Mouse (Mus musculus): ENCODE measurements at regions not wholly inside any gene's neighbourhood (a gene's known extent, or its start where the extent isn't known, plus 50 kb on each side); places are given as distances from the start of the nearest gene placed in this dataset.

DNA sequence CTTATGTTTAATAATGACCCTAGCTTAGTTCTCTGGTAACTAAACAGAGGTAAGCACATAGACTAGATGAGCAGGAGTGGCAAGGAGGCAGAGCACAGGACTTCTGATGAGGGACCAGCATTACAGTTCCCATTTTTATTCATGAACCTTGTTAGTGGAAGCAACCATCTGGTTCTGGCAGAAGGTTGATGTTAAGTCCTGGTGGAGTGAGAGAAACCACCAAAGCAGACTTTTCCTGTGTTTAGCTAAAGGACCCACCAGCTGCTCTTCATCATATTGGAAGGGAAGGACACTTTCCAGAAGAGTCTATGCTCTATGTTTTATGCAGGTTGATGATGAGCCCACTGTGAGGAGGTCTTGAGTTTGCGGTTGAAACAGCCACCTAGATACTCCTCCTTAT lies 194.9 kb upstream of the Xylt1 start:
- DNase-seq (ENCODE audit: low spot score) (no peak), ATAC-seq (ENCODE audit: extremely low read depth, insufficient number of reproducible peaks, low FRiP score, poor library complexity, severe bottlenecking) (no peak)
- H3K27me3 ChIP-seq (ENCODE audit: insufficient read depth, low read length): no peaks in the 10 kb centered on the region
- H3K36me3 ChIP-seq (replicated peaks): no peaks in the 10 kb centered on the region
- no peak overlapping the region for H3K4me3 ChIP-seq (ENCODE audit: low read depth, low read length)
- peaks cover 35% of the 10 kb centered on the region for H3K9me3 ChIP-seq (replicated peaks)
- no peak for TF ChIP-seq POLR2AphosphoS5 (IDR thresholded peaks at IDR 0.05; ENCODE audit: insufficient replicate concordance, low read depth, low read length)
- TF ChIP-seq TAL1 (conservative IDR thresholded peaks at IDR 0.05; ENCODE audit: low read depth, low read length): no peak
- no peaks in the 10 kb centered on the region for H3K4me1 ChIP-seq (ENCODE audit: insufficient read depth, low read depth, low read length)

DNA sequence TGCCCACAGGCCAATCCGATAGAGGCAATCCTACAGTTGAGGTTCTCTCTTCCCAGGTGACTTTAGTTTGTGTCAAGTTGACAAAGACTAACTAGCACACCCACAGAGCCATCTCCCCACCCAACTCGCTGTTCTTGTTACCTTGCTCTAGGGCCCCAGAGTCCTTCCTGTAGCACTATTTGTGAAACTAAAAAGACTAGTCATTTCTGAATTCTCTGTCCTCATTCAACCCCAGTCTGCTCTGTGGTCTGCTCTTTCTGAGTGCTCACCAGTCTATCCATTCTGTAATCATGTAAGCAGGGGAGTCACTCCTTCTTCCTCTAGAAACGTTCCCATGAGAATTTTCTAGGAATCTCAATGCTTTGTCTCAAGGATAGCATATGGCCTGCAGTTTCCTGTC lies 184.2 kb upstream of the Xylt1 start:
- H3K4me3 ChIP-seq (ENCODE audit: low read depth, low read length): no peak overlapping the region
- no peaks in the 10 kb centered on the region for H3K36me3 ChIP-seq (replicated peaks)
- H3K9me3 ChIP-seq (replicated peaks): peaks cover 26% of the 10 kb centered on the region
- no peaks in the 10 kb centered on the region for H3K27me3 ChIP-seq (ENCODE audit: insufficient read depth, low read length)
- ATAC-seq (ENCODE audit: extremely low read depth, insufficient number of reproducible peaks, low FRiP score, poor library complexity, severe bottlenecking) (no peak), DNase-seq (ENCODE audit: low spot score) (no peak)
- no peak for TF ChIP-seq CTCF (IDR thresholded peaks at IDR 0.05; ENCODE audit: low read depth, low read length)
- H3K4me1 ChIP-seq (ENCODE audit: insufficient read depth, low read depth, low read length): no peaks in the 10 kb centered on the region

DNA sequence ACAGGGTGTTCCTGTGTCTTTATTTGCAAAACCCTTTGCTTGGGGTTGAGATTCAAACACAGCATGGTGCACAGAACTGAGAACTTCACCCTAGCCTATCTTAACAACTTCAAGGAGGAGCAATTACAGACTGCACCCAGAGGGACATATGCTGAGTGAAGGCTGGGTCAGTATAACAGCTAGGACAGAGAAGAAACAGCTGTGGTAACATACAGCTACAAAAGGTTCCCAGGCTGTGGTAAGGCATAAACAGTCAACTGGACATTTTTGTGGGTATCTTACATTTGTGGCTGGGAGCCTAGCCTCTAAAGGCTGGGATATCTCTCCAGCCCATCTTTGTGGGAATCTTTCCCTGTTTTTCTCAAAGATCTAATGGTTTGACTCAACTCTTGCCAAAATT lies 154.5 kb upstream of the Xylt1 start:
- no peak for ATAC-seq (ENCODE audit: extremely low read depth, insufficient number of reproducible peaks, low FRiP score, poor library complexity, severe bottlenecking)
- Histone ChIP-seq H3K4me3 (ENCODE audit: low read depth, low read length) (no peak overlapping the region), H3K4me1 (ENCODE audit: insufficient read depth, low read depth, low read length) (no peaks in the 10 kb centered on the region), H3K9me3 (replicated peaks) (peaks cover 42% of the 10 kb centered on the region), H3K36me3 (replicated peaks) (no peaks in the 10 kb centered on the region), H3K27me3 (ENCODE audit: insufficient read depth, low read length) (no peaks in the 10 kb centered on the region)
- no peak for DNase-seq (ENCODE audit: low spot score)
- TF ChIP-seq POLR2AphosphoS5 (IDR thresholded peaks at IDR 0.05; ENCODE audit: insufficient replicate concordance, low read depth, low read length) (no peak), CTCF (IDR thresholded peaks at IDR 0.05; ENCODE audit: low read depth, low read length) (no peak), GATA1 (IDR thresholded peaks at IDR 0.05; ENCODE audit: borderline replicate concordance, low read length) (no peak), TAL1 (conservative IDR thresholded peaks at IDR 0.05; ENCODE audit: low read depth, low read length) (no peak), GATA2 (IDR thresholded peaks at IDR 0.05; ENCODE audit: borderline replicate concordance, low read depth, low read length) (no peak)

DNA sequence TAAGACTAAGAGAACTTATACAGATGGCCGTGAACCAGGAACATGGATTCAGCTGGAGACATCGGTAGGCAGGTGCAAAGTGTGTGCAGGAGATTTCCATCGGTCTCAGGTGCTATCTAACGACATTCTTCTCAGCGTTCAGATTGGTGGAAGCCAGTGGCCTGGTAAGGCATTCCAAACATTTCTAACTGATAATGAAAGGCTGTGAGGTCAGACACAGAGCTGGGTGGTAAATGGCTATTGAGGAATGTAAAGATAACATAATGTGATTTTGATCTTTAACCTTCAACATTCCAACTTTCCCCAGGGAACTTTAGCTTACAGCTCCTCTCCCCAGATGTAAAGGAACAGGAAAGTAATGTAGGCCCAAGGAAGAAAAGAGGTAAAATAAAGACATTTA lies 151.2 kb upstream of the Xylt1 start:
- DNase-seq (ENCODE audit: low spot score): no peak
- ATAC-seq (ENCODE audit: extremely low read depth, insufficient number of reproducible peaks, low FRiP score, poor library complexity, severe bottlenecking): no peak
- no peaks in the 10 kb centered on the region for H3K27me3 ChIP-seq (ENCODE audit: insufficient read depth, low read length)

GRCm38 (mm10) chr7:117256819-117257218 lies 124.0 kb upstream of the Xylt1 start:
- TF ChIP-seq CTCF (IDR thresholded peaks at IDR 0.05; ENCODE audit: low read depth, low read length) (no peak), GATA1 (IDR thresholded peaks at IDR 0.05; ENCODE audit: borderline replicate concordance, low read length) (no peak), TAL1 (conservative IDR thresholded peaks at IDR 0.05; ENCODE audit: low read depth, low read length) (no peak), POLR2AphosphoS5 (IDR thresholded peaks at IDR 0.05; ENCODE audit: insufficient replicate concordance, low read depth, low read length) (no peak), GATA2 (IDR thresholded peaks at IDR 0.05; ENCODE audit: borderline replicate concordance, low read depth, low read length) (no peak)

More for the DNA sequence above, 151.2 kb upstream of the Xylt1 start:
- no peak overlapping the region for H3K4me3 ChIP-seq (ENCODE audit: low read depth, low read length)
- no peak for TF ChIP-seq POLR2AphosphoS5 (IDR thresholded peaks at IDR 0.05; ENCODE audit: insufficient replicate concordance, low read depth, low read length)
- TF ChIP-seq CTCF (IDR thresholded peaks at IDR 0.05; ENCODE audit: low read depth, low read length): no peak
- no peak for TF ChIP-seq TAL1 (conservative IDR thresholded peaks at IDR 0.05; ENCODE audit: low read depth, low read length)
- TF ChIP-seq GATA2 (IDR thresholded peaks at IDR 0.05; ENCODE audit: borderline replicate concordance, low read depth, low read length): no peak
- TF ChIP-seq GATA1 (IDR thresholded peaks at IDR 0.05; ENCODE audit: borderline replicate concordance, low read length): no peak
- no peaks in the 10 kb centered on the region for H3K36me3 ChIP-seq (replicated peaks)
- H3K9me3 ChIP-seq (replicated peaks): peaks cover 33% of the 10 kb centered on the region
- H3K4me1 ChIP-seq (ENCODE audit: insufficient read depth, low read depth, low read length): no peaks in the 10 kb centered on the region

DNA sequence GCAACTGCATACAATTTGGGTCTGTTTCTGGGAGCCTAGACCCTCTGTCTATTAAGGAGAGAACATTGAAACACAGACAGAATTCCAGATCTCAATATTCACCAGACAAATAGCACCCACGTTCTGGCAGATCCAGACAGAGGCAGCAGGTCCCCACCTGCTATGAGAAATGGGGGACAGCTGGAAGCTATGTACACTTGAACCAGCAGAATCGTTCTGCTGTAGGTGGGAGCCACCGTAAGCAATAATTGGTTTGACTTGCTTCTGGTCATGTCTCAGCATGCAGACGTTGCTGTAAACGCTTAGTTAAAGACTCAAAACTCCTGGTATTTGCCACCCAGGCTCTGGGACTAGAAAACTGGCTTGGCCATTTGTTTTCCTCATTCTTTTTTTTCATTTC lies 122.2 kb upstream of the Xylt1 start:
- TF ChIP-seq GATA1 (IDR thresholded peaks at IDR 0.05; ENCODE audit: borderline replicate concordance, low read length): no peak
- TF ChIP-seq GATA2 (IDR thresholded peaks at IDR 0.05; ENCODE audit: borderline replicate concordance, low read depth, low read length): no peak
- H3K9me3 ChIP-seq (replicated peaks): peaks cover 44% of the 10 kb centered on the region
- no peaks in the 10 kb centered on the region for H3K4me1 ChIP-seq (ENCODE audit: insufficient read depth, low read depth, low read length)
- no peaks in the 10 kb centered on the region for H3K27me3 ChIP-seq (ENCODE audit: insufficient read depth, low read length)
- no peak for DNase-seq (ENCODE audit: low spot score)
- H3K4me3 ChIP-seq (ENCODE audit: low read depth, low read length): no peak overlapping the region
- no peak for ATAC-seq (ENCODE audit: extremely low read depth, insufficient number of reproducible peaks, low FRiP score, poor library complexity, severe bottlenecking)
- H3K36me3 ChIP-seq (replicated peaks): no peaks in the 10 kb centered on the region

More at GRCm38 (mm10) chr7:117256819-117257218, 124.0 kb upstream of the Xylt1 start:
- Histone ChIP-seq H3K4me1 (ENCODE audit: insufficient read depth, low read depth, low read length) (no peaks in the 10 kb centered on the region), H3K4me3 (ENCODE audit: low read depth, low read length) (no peak overlapping the region), H3K36me3 (replicated peaks) (no peaks in the 10 kb centered on the region), H3K9me3 (replicated peaks) (peaks cover 35% of the 10 kb centered on the region), H3K27me3 (ENCODE audit: insufficient read depth, low read length) (no peaks in the 10 kb centered on the region)
- DNase-seq (ENCODE audit: low spot score) (no peak), ATAC-seq (ENCODE audit: extremely low read depth, insufficient number of reproducible peaks, low FRiP score, poor library complexity, severe bottlenecking) (no peak)

- no peaks in the 10 kb centered on the region for H3K27me3 ChIP-seq (ENCODE audit: insufficient read depth, low read length)
- no peak overlapping the region for H3K4me3 ChIP-seq (ENCODE audit: low read depth, low read length)
- H3K4me1 ChIP-seq (ENCODE audit: insufficient read depth, low read depth, low read length): no peaks in the 10 kb centered on the region
- DNase-seq (ENCODE audit: low spot score) (no peak), ATAC-seq (ENCODE audit: extremely low read depth, insufficient number of reproducible peaks, low FRiP score, poor library complexity, severe bottlenecking) (no peak)
- no peaks in the 10 kb centered on the region for H3K36me3 ChIP-seq (replicated peaks)
- TF ChIP-seq CTCF (IDR thresholded peaks at IDR 0.05; ENCODE audit: low read depth, low read length) (no peak), TAL1 (conservative IDR thresholded peaks at IDR 0.05; ENCODE audit: low read depth, low read length) (no peak), GATA1 (IDR thresholded peaks at IDR 0.05; ENCODE audit: borderline replicate concordance, low read length) (no peak), POLR2AphosphoS5 (IDR thresholded peaks at IDR 0.05; ENCODE audit: insufficient replicate concordance, low read depth, low read length) (no peak), GATA2 (IDR thresholded peaks at IDR 0.05; ENCODE audit: borderline replicate concordance, low read depth, low read length) (no peak)
- peaks cover 48% of the 10 kb centered on the region for H3K9me3 ChIP-seq (replicated peaks)
Observed at GRCm38 (mm10) chr7:117259151-117259550, 121.6 kb upstream of the Xylt1 start.
